Mouse (Mus musculus) embryonic fibroblast, embryonic 13.5 days (primary cell): ENCODE results near the gene Txnrd3.

ENCODE experiments used
- CTCF ChIP-seq: IDR thresholded peaks from 2 replicates; pipeline ENCODE4 v1.5.1; 2011; ENCODE audit warnings: mild to moderate bottlenecking, control low read depth, low read length, moderate library complexity, borderline replicate concordance; ENCODE audit not compliant: insufficient read depth
- POLR2A ChIP-seq: IDR thresholded peaks from 2 replicates; pipeline ENCODE4 v1.6.1; 2011; ENCODE audit warnings: low read depth, mild to moderate bottlenecking, control low read depth, low read length, moderate library complexity

GRCm38 (mm10) chr6:89680155-89680554 is 36.4 kb downstream of the Txnrd3 start:
- TF ChIP-seq CTCF, result peak; percentile 94
- no peak for TF ChIP-seq POLR2A
